Mouse (Mus musculus): ENCODE results near the gene Ptar1. TPM values are rescaled to one million over a fixed set of nuclear protein-coding genes. Genes with fewer than 3 reads are reported as not detected.
"Not testable (repeated sequence)": the region's sequence is repeated elsewhere in the genome, so short reads cannot be mapped to it uniquely, and the experiment has no call there.

The Ptar1 gene
- polyA plus RNA-seq, 1 experiment = 1.6 TPM

DNA sequence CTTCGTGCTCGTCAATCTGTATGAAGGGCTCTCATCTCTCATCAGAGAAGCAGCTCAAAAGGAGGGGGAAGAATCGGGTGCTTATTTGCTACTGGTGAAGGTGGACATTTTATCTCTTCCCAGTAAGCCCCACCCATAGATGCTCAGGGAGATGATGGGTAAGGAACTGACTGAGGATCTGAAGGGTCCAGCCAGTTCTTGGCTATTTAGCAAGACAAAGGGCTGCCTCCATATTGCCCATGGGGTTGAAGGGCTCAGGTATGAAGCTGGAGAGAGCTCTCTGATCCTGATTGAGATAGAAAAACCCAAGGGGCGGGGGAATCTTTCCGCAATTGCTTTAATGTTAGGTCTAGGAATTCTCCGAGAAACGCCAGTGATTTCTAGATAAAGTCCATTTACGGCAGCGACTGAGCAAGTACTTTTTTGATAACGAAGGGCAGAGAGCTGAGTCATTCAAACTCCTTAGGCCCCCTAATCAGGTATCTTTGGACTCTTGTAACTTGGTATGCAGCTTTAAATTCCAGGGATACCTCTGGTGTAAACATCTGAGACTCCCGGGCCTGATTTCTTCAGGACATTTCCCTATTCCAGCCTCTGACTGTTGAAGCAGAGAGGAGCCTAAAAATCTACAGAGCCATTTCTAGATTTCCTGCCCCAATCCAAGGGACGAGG lies 29.8 kb upstream of the Ptar1 start:
- Histone ChIP-seq H3K4me3 (ENCODE audit: insufficient read depth, poor library complexity, severe bottlenecking) (no peak overlapping the region), H3K36me3 (ENCODE audit: control insufficient read depth, insufficient read depth) (no peaks in the 10 kb centered on the region), H3ac (ENCODE audit: control insufficient read depth, insufficient read length, low read depth) (no peak overlapping the region), H3K27me3 (ENCODE audit: control insufficient read depth, insufficient read depth, insufficient read length) (no peaks in the 10 kb centered on the region), H3K79me3 (ENCODE audit: low read depth) (no peaks in the 10 kb centered on the region), H3K79me2 (ENCODE audit: control insufficient read depth, insufficient read depth) (no peaks in the 10 kb centered on the region)
- TF ChIP-seq CEBPB (IDR thresholded peaks at IDR 0.05; ENCODE audit: low read depth) (no peak), MYOD1 (IDR thresholded peaks at IDR 0.05; ENCODE audit: control insufficient read depth, insufficient read length, low read depth) (no peak), FOSL1 (IDR thresholded peaks at IDR 0.05; ENCODE audit: insufficient read depth, low read length, poor library complexity, severe bottlenecking) (no peak), MYOG (IDR thresholded peaks at IDR 0.05; ENCODE audit: control insufficient read depth, extremely low read depth, insufficient read length) (no peak)

DNA sequence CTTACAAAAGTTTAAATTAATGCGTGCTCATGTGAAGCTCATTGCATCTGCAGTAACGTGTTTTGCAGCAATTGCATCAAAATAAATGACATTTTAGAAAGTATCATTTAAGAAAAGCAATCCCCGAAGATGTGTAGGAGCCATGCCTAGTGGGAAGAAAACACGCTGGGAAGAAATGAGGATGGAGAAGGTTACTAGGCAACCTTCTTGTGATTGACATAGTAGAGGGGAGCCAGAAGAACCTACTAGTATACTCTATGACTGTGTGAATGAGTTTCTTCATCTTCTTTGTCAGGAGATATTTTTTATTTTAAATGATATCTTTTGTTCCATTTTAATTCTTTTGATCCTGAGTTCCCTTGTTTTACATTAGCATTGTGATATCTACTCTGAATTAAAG lies 28.9 kb upstream of the Ptar1 start:
- Histone ChIP-seq H3ac (ENCODE audit: control insufficient read depth, insufficient read length, low read depth) (no peak overlapping the region), H3K4me3 (ENCODE audit: insufficient read depth, poor library complexity, severe bottlenecking) (no peak overlapping the region), H3K79me2 (ENCODE audit: control insufficient read depth, insufficient read depth) (no peaks in the 10 kb centered on the region), H3K79me3 (ENCODE audit: low read depth) (no peaks in the 10 kb centered on the region), H3K36me3 (ENCODE audit: control insufficient read depth, insufficient read depth) (no peaks in the 10 kb centered on the region), H3K27me3 (ENCODE audit: control insufficient read depth, insufficient read depth, insufficient read length) (no peaks in the 10 kb centered on the region)
- TF ChIP-seq MYOG (IDR thresholded peaks at IDR 0.05; ENCODE audit: control insufficient read depth, extremely low read depth, insufficient read length) (no peak), FOSL1 (IDR thresholded peaks at IDR 0.05; ENCODE audit: insufficient read depth, low read length, poor library complexity, severe bottlenecking) (no peak), MAX (IDR thresholded peaks at IDR 0.05) (no peak), CEBPB (IDR thresholded peaks at IDR 0.05; ENCODE audit: low read depth) (no peak), MYOD1 (IDR thresholded peaks at IDR 0.05; ENCODE audit: control insufficient read depth, insufficient read length, low read depth) (no peak), USF1 (IDR thresholded peaks at IDR 0.05; ENCODE audit: low read depth) (no peak), CTCF (IDR thresholded peaks at IDR 0.05; ENCODE audit: control insufficient read depth, insufficient read depth, insufficient read length) (no peak)

DNA sequence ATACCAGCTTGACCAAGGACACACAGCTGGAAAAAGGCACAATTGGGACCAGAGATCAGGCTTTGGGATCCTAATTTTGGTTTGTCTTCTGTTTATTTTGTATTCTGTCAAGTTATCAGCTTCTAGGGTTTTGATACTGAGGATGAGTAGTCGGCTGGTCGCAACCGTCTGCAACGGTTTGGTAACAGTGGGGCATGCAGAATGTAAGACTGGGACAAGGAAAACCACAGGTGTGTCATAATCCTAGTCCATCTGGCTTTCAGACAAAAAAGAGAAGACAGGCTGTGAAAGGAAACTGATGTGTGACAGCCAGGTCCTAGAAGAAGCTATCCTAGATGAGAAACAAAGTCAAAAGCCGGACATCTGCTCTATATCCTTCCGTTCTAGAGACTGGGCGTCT lies 23.1 kb upstream of the Ptar1 start:
- no peak overlapping the region for H3ac ChIP-seq (ENCODE audit: control insufficient read depth, insufficient read length, low read depth)
- no peaks in the 10 kb centered on the region for H3K27me3 ChIP-seq (ENCODE audit: control insufficient read depth, insufficient read depth, insufficient read length)
- H3K79me3 ChIP-seq (ENCODE audit: low read depth) = no peaks in the 10 kb centered on the region
- TF ChIP-seq CTCF (IDR thresholded peaks at IDR 0.05; ENCODE audit: control insufficient read depth, insufficient read depth, insufficient read length) = no peak
- no peak for TF ChIP-seq MYOD1 (IDR thresholded peaks at IDR 0.05; ENCODE audit: control insufficient read depth, insufficient read length, low read depth)
- TF ChIP-seq FOSL1 (IDR thresholded peaks at IDR 0.05; ENCODE audit: insufficient read depth, low read length, poor library complexity, severe bottlenecking) = no peak
- TF ChIP-seq MAX (IDR thresholded peaks at IDR 0.05) = no peak
- no peak for TF ChIP-seq USF1 (IDR thresholded peaks at IDR 0.05; ENCODE audit: low read depth)
- TF ChIP-seq MYOG (IDR thresholded peaks at IDR 0.05; ENCODE audit: control insufficient read depth, extremely low read depth, insufficient read length) = no peak
- TF ChIP-seq CEBPB (IDR thresholded peaks at IDR 0.05; ENCODE audit: low read depth) = no peak
- no peaks in the 10 kb centered on the region for H3K36me3 ChIP-seq (ENCODE audit: control insufficient read depth, insufficient read depth)
- no peaks in the 10 kb centered on the region for H3K79me2 ChIP-seq (ENCODE audit: control insufficient read depth, insufficient read depth)
- no peak overlapping the region for H3K4me3 ChIP-seq (ENCODE audit: insufficient read depth, poor library complexity, severe bottlenecking)

DNA sequence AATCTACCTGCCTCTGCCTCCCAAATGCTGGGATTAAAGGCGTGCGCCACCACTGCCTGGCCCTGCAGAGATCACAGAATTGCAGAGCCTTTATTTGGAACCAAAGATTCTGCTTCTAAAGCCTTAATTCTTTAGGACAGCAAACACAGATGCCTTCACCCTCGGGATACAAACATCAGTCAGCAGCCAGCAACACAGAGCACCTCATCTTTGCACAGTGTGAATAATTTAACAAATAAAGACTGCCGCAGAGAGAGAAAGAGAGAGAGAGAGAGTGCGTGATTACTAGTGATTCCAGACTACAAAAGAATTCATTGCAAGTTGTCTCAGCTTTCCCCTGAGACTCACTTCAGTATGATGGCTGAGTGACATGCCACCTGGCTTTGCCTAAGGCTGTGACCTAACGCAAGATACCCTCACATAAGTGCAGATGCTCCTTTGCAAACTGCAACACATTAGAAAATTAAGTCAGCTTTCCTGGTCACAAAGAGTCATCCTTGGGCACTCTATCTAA lies 19.0 kb upstream of the Ptar1 start:
- H3K79me3 ChIP-seq (ENCODE audit: low read depth) = no peaks in the 10 kb centered on the region
- no peak for TF ChIP-seq MYOD1 (IDR thresholded peaks at IDR 0.05; ENCODE audit: control insufficient read depth, insufficient read length, low read depth)
- no peak for TF ChIP-seq MAX (IDR thresholded peaks at IDR 0.05)
- no peak for TF ChIP-seq CTCF (IDR thresholded peaks at IDR 0.05; ENCODE audit: control insufficient read depth, insufficient read depth, insufficient read length)
- TF ChIP-seq MYOG (IDR thresholded peaks at IDR 0.05; ENCODE audit: control insufficient read depth, extremely low read depth, insufficient read length) = no peak
- TF ChIP-seq USF1 (IDR thresholded peaks at IDR 0.05; ENCODE audit: low read depth) = no peak
- no peak for TF ChIP-seq FOSL1 (IDR thresholded peaks at IDR 0.05; ENCODE audit: insufficient read depth, low read length, poor library complexity, severe bottlenecking)
- H3K27me3 ChIP-seq (ENCODE audit: control insufficient read depth, insufficient read depth, insufficient read length) = no peaks in the 10 kb centered on the region
- no peak overlapping the region for H3ac ChIP-seq (ENCODE audit: control insufficient read depth, insufficient read length, low read depth)
- H3K4me3 ChIP-seq (ENCODE audit: insufficient read depth, poor library complexity, severe bottlenecking) = no peak overlapping the region
- no peaks in the 10 kb centered on the region for H3K79me2 ChIP-seq (ENCODE audit: control insufficient read depth, insufficient read depth)
- H3K36me3 ChIP-seq (ENCODE audit: control insufficient read depth, insufficient read depth) = no peaks in the 10 kb centered on the region

DNA sequence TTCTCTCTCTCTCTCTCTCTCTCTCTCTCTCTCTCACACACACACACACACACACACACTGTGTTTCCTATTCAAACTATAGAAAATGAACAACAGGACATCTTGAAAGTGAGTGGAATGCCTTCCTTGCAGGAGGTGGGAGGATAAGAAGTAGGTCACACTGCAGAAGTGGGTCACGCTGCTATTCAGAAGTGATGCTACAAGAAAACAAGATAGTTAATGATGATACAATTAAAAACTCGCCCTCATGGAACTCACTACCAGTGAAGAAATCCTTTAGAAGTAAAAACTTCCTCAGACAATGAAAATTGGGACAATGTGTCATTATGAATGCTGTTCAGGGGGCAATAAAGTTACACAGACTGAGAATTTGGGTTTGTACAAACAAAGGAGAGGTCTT lies 14.2 kb upstream of the Ptar1 start:
- Histone ChIP-seq H3K36me3 (ENCODE audit: control insufficient read depth, insufficient read depth) (no peaks in the 10 kb centered on the region), H3K79me2 (ENCODE audit: control insufficient read depth, insufficient read depth) (no peaks in the 10 kb centered on the region), H3K27me3 (ENCODE audit: control insufficient read depth, insufficient read depth, insufficient read length) (no peaks in the 10 kb centered on the region), H3K4me3 (ENCODE audit: insufficient read depth, poor library complexity, severe bottlenecking) (no peak overlapping the region), H3ac (ENCODE audit: control insufficient read depth, insufficient read length, low read depth) (no peak overlapping the region), H3K79me3 (ENCODE audit: low read depth) (no peaks in the 10 kb centered on the region)
- TF ChIP-seq FOSL1 (IDR thresholded peaks at IDR 0.05; ENCODE audit: insufficient read depth, low read length, poor library complexity, severe bottlenecking) (no peak), CTCF (IDR thresholded peaks at IDR 0.05; ENCODE audit: control insufficient read depth, insufficient read depth, insufficient read length) (no peak), MYOG (IDR thresholded peaks at IDR 0.05; ENCODE audit: control insufficient read depth, extremely low read depth, insufficient read length) (no peak), USF1 (IDR thresholded peaks at IDR 0.05; ENCODE audit: low read depth) (no peak), CEBPB (IDR thresholded peaks at IDR 0.05; ENCODE audit: low read depth) (no peak), MAX (IDR thresholded peaks at IDR 0.05) (no peak), MYOD1 (IDR thresholded peaks at IDR 0.05; ENCODE audit: control insufficient read depth, insufficient read length, low read depth) (no peak)

DNA sequence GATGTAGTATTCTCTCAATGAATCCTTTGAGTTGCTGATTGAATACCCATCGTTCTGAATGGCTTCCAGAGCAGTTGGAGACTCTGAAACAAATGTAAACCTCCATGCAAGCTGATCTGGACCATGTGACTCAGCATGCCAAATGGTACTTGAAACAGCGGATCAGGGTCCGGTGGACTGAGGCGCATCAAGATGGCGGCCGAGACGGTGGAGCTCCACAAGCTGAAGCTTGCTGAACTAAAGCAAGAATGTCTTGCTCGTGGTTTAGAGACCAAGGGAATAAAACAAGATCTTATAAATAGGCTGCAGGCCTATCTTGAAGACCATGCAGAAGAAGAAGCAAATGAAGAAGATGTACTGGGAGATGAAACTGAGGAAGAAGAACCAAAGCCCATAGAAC lies 11.6 kb upstream of the Ptar1 start:
- not testable (repeated sequence) for H3K4me3 ChIP-seq (ENCODE audit: insufficient read depth, poor library complexity, severe bottlenecking); H3K79me2 ChIP-seq (ENCODE audit: control insufficient read depth, insufficient read depth); H3ac ChIP-seq (ENCODE audit: control insufficient read depth, insufficient read length, low read depth); H3K79me3 ChIP-seq (ENCODE audit: low read depth); H3K36me3 ChIP-seq (ENCODE audit: control insufficient read depth, insufficient read depth); H3K27me3 ChIP-seq (ENCODE audit: control insufficient read depth, insufficient read depth, insufficient read length)
